Mouse (Mus musculus): Measurements from ENCODE around the gene Ttc12.

Gene Ttc12

DNA sequence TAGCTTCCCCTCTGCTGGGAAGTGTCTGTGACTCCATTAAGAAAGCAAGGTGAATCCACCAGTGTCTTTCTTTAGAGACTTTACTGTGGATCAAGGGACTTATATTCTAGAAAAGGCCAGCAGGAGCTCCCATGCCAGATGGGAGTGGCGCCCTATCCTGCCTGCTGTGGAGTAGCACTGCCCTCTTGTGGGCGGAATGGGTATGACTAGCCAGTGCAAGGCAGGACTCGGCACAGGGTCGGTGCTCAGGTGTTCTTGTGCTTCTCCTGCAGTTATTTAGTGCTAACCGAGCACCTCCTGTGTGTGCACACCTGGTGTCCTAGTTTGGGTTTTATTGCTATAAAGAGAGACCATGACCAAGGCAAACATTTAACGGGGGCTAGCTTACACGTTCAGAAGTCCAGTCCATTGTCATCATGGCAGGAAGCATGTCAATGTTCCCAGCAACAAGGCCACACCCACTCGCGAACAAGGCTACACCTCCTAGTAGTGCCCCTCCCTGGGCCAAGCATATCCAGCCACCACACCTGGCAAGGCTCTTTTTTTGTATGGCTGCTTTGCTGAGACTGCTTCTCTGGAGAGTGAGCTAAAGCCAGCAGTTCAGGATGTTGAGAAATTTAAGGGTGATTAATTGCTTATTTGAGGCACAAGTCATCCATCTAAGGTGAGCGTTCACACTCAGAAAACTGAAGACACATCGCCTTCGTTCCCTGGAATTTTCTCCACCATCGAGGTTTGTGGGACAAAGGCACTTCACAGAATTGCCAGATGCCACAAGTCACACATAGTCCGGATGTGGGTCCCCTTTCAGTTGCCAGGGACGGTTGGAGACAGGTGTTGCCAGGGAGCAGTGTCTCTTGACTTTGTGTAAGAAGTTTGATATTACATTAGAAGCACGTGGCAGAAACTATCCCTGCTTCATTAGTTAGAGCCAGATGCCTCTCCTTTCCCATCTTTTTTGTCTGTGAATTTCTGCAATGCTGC is 3.2 kb upstream of the Ttc12 start:
- peak; percentile 68 for DNase-seq (ENCODE audit: low read depth)

DNA sequence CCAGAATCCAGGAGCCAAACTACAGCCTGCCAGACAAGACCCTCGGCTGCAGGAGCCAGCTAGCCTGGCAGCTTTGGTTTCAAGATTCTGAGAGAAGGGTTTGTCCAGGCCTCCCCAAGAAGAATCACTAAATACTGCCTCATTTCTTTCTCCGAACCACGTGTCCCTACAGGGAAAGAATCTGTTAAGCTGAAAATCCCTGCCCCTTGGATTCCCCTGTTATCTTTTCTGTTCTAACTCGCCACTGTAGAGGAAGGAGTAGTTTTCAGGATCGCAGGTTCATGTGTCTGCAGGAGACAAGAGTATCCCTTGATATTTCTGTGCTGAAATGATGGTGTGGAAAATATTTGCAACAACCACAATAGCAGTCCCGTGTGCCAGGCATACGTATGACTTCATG is 2.2 kb upstream of the Ttc12 start:
- no peak for DNase-seq (ENCODE audit: low read depth)

DNA sequence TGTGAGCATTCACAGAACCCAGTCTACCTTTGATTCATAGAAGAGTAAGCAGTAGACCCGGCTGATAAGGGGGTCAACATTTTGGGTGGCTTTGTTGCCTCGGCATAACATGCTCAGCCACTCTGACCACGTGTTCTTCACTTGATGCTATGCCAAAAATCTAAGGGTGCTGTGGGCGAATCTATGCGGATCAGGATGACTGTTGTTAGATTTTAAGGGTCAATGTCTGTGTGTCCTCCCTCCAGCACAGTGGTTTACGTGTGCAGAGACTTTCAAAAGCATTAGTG is 1.6 kb upstream of the Ttc12 start:
- DNase-seq (ENCODE audit: low read depth) = no peak

DNA sequence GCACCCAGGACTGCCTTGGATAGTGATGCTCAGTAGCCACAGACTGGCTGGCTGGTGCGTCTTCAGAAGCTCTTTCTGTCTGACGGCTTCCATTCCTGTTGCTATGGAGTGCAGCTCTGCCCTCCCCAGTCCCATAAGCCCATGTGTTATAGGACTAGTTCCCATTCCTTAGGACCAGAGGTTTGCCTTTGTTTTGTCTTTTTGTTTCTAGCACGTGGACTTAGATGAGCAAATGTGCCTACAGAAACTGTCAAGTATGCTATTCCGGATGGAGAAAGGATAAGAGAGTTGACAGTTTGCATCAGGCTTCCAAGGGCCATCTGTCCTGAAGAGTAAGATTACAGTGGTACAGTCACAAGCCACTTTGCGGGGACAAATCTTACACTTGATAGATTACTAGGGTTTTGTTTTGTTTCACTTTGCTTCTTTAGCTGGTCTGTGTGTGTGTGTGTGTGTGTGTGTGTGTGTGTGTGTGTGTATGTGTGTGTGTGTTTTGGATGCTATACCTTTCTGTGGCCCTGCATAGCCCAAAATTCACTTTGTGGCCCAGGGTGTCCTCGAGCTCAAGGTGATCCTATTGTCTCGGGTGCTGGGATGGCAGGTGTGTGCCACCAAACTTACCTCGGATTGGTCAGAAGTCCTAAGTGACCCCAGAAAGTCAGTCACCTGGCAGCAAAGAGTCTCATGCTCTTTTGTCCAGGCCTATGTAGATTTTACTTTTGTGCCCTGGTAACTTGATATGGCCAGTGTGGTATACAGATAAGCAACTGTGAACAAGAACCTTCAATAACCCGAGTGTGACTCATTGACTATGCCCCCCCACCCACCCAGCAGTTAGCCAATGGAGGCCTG is 1.0 kb upstream of the Ttc12 start:
- peak; percentile 58 for DNase-seq (ENCODE audit: low read depth)

DNA sequence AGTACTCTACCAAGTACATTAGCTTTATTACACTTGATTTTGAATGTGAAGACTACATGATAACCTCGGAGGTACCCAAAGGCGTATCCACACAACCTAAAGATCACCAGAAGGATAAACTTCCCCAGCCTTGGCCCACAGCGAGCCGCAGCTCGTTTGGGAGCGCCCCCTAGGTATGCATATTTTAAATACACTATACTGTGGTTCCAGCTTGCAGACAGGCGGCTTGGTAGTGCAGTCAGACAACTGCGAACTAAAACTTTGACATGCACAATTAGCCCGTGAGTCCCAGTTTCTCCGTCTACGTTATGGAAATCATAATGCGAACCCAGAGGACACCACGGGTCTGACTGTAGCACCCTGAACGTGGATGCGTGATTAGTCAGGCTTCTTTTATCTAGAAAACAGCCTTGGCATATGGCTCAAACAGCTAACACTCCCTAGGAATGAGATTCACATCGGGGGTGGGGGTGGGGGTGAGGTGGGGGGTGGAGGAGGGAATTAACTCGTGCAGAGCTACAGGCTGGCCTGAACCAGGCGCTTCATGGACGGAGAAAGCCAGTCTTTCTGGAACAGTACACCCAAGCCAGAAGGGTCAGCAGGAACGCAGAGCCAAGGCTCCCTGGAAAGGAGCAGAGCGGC is 654 bp downstream of the Ttc12 start:
- no peak for DNase-seq (ENCODE audit: low read depth)

DNA sequence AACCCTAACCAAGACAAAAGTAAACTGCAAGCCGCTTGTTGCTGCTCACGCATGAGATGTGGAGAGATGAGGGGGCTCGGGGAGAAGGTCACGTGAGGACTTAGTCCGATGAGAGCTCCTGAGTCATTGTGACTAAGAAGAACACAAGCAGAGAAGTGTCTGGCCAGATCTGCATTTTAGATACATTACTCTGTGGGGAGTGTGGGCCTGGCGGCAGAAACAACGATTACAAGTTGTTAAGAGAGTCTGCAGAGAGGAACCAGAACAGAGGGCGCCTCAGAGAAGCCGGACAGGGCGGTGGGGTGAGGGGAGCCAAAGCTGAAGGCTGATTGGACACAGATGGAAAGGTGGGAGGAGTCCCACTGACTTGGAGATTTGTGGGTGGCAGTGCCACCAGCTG is 2.7 kb downstream of the Ttc12 start:
- peak; percentile 21 for DNase-seq (ENCODE audit: low read depth)

DNA sequence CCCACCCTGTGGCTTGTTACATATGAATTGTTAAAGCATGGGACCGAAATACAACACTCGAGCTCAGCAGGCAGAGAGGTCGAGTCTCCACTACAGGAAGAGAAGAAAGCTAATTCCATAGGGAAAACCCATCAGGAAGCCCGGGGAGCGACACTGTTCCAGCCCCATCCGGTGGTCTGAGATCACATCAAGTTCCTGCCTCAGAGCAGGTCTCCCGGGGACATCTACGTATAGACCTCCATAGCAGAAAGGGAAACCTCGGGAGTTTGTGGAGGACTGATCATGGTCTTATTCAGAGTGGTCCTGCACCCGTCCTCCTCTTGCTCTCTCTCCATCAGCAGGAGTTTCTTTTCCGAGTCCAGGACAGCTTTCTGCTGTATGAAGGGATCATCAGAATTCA is 13.9 kb downstream of the Ttc12 start:
- no peak for DNase-seq (ENCODE audit: low read depth)

DNA sequence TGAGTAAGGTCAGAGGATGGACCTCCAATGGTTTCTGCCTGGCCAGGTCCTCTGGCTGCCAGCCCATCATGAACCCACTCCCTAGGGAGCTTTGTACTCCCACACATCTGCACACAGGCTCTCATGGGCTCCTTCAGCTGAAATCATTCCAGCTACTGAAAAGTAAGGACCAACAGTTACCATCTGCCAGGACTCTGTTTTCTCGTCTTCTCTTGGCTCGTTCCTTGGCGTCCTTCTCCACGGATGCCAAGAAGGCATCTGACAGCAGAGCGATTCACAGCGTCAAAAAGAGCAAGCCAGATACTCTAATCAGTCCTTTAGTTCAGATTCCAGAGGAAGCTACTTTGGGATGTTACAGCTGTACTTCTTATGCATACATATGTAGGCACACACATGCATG is 15.1 kb downstream of the Ttc12 start:
- DNase-seq (ENCODE audit: low read depth) = no peak

DNA sequence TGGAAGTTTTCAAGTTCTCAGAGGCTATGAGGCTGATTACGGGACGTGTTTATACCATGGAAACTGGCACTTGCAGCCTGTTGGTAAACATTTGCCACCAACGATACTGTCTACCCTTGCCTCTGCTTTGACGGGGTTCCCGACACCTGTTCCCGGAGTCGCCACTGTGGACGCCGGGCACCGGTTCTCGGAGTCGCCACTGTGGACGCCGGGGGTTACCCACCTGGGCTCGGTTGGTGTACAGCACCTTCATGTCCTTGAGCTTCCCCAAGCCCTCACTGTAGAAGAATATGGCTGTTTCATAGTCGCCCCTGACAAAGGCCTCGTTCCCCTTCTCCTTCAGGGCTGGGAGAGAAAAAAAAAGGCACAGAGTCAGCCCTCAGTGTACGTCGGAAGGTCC is 16.0 kb downstream of the Ttc12 start:
- no peak for DNase-seq (ENCODE audit: low read depth)

DNA sequence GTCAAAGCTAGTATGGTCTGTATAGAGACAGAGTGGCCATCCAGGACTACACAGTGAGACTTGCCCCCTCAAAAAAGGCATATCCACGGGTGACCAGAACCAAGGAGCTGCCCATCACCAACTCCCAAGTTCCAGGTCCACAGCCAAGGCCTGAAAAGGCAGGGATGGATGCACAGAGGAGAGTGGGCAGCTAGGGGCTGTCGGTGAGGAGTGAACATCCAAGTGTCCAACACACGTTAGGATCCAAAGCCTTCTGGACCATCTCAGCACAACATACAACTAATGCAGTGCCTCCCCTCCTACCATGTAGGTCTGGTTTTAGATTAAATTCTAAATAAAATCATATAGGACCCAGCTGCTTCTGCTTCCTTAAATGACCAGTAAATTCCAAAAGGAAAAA is 29.9 kb downstream of the Ttc12 start:
- DNase-seq (ENCODE audit: low read depth) = no peak

DNA sequence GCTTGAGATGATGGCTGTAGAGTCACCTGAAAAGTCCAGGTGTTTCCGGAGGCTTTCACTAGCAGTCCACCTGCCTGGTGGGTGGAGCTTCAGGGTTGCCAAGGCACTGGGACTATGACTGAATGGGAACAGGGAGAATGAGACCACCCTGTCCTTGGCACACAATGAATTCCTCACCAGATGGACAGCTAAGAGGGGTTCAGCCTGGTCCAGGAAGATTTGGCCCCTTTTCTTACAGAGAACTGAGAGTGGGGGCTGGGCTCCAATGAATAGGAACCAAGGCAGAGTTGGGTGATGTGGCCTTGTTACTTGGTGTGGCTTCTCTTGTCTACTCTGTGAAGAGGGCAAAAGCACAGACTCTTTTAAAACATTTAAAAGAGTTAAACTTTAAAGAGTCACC is 33.6 kb downstream of the Ttc12 start:
- DNase-seq (ENCODE audit: low read depth) = no peak

DNA sequence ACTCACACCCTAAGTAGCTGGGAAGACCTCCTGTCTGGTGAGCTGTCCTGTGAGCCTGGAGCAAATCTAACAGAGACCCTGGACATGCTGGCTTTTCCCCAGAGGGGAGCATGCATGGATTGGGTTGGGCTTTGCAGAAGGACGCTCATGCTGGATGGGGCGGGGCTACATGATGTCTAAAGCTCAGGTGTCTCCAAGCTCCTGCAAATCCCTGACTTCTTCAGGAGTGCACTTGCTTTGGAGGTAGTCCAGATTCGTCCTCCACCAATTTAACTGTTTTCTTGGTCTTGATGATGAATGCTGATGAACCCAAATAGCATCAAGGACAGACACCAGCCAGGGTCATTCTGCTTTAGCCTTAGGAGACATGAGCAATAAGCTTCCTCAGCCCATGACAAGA is 35.5 kb downstream of the Ttc12 start:
- DNase-seq (ENCODE audit: low read depth) = no peak

DNA sequence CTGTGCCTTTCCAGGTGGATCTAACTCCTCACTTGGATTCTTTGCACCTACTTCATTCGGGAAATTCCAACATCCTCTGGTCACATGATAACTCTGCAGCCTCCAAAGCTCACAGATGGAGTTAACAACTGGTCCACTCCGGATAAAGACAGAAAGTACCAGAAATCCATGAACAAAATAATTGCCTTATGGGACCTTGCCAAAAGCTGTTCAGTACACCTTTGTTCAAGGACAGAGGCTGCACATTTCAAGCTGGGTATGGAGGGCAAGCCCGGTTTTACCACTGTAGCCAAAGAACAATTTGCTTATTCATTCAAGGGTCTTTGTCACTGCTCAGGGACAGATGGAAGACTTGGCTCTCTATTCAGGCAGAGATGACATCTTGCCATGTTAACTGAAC is 43.4 kb downstream of the Ttc12 start:
- no peak for DNase-seq (ENCODE audit: low read depth)

DNA sequence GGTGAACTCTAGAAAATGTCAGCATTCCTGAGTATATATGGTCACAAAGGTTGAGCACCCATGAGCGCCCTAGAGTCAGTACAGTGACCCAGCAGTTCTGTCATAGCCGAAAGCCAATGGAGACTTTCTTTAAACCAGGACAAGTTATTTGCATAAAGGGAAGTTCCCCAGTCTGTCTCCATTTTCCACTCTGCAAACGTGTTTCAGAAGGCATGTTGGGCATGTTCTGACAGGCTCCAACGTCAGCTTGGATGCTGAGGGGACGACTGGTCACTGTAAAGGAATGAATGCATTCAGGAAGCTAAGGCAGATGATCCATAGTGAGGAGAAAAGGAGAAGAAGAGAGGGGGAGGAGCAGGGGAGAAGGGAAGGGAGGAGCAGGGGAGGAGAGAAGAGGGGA is 58.5 kb downstream of the Ttc12 start:
- peak; percentile 1 for DNase-seq (ENCODE audit: low read depth)

DNA sequence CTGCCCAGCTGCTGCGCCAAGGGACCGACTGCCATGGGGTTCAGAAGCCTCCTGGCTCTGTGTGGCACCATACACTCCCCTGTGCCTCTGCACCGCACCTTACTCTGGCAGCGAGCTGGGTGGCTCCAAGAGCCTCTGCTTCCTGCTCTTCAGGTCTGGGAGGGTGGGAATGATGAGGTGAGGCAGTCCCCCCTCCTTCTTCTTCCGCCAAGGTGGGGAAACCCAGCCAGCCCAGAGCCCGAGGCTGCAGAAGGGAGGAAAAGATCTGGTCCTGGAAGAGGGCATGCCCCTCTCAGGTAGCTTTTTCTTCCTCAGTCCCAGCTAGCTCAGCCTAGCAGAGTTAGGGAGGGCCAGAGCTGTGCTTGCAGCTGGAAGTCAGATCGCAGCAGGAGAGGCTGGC is 59.1 kb downstream of the Ttc12 start, which contains the start of gene Ankk1:
Gene Ankk1, minus strand, starts transcription at position 101 of the 400 bp plus-strand sequence.
- DNase-seq (ENCODE audit: low read depth) = no peak

DNA sequence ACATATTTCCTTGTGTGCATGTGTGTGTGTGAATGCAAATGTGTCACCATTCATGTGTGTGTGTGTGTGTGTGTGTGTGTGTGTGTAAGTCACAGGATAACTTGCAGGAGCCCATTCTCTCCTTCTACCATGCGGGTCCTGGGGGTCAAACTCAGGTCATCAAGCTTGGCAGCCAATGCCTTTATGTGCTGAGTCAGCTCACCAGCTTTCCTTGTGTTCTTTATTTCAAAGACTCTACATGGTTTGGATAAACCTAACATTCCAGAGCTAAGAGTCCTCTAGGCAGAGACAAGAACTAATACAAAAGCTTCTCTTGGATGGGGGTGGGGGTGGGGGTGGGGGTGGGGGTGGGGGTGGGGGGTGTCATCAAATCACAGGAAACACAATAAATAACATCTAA is 60.4 kb downstream of the Ttc12 start:
- no peak for DNase-seq (ENCODE audit: low read depth)

DNA sequence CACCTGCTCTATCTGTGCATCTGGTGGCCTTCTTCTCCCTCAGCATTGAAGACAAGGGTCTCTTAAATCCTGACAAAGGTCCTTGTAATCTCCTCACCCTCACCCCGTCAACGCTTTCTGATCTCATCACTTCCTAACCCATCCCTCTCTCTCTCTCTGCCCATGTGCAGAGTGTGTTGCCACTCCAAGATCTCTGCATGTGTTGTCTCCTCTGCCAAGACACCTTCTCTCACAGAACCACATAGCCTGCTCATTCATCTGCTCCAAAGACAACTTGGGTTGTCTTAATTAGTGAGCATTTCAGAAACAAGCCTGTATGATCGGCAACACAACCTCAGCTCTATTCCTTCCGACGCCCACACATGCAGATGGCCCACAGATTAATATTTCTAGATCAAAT is 62.2 kb downstream of the Ttc12 start:
- no peak for DNase-seq (ENCODE audit: low read depth)

DNA sequence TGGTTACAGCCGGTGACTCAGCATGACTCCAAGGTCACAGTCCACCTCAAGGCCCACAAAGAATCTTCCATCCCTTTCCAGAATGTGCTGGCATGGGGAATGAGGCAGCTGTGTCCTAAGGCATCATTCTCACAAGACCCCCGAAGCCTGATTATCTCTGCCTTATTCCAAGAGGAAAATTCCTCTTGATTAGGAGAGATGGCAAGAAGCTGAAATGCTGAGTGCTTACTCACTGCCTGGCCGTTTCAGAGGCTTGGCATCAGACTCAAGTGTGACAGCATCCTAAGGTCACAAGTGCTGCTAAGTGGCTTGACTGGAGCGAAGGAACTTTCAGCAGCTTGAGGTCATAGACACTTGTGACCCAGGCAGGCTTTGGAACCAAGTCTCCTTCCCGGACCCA is 75.4 kb downstream of the Ttc12 start:
- peak; percentile 12 for DNase-seq (ENCODE audit: low read depth)

DNA sequence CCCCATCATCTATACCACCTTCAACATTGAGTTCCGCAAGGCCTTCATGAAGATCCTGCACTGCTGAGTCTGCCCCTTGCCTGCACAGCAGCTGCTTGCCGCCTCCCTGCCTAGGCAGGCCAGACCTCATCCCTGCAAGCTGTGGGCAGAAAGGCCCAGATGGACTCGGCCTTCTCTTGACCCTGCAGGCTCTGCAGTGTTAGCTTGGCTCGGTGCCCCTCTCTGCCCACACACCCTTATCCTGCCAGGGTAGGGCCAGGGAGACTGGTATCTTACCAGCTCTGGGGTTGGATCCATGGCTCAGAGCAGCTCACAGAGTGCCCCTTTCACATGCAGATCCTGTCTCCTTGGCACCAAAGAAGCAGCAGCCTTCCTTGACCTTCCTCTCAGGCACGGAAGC is 79.0 kb downstream of the Ttc12 start:
- no peak for DNase-seq (ENCODE audit: low read depth)

DNA sequence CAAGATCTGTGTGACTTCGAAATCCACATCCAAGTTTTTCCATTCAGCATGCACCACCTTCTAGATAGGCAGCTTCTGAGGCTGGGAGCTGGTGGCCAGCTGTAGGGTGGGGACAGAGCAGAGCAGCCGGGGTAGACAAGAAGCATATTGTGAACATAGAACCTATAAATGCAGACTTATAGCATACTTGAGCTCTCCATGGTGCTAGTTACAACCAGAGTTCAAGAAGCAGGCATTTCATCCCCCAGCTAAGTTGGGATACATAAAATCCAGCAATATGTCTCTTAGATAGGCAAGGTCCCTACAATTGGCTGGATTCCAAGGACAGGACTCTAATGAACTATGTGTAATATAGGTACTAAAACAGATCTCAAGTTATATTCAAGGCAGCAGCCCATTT is 82.3 kb downstream of the Ttc12 start:
- peak; percentile 1 for DNase-seq (ENCODE audit: low read depth)

DNA sequence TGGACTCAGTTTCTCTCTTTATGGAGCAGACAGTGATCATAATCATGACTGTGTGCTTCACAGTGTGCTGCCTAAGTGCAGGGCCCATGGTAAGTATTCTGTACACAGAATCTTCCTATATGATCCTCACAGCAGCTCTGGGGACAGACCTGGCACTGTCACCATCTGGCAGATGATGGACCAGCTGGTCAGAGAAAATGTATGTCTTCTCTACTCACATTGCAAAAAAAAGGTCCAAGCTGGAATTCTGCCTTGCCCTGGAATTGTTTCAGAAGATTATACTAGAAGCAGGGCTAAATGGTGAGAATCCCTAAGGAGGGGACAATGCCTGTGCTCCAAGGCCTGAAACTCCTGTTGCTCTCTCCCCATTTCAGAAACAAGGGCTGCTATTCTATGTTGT is 90.0 kb downstream of the Ttc12 start:
- DNase-seq (ENCODE audit: low read depth) = no peak

DNA sequence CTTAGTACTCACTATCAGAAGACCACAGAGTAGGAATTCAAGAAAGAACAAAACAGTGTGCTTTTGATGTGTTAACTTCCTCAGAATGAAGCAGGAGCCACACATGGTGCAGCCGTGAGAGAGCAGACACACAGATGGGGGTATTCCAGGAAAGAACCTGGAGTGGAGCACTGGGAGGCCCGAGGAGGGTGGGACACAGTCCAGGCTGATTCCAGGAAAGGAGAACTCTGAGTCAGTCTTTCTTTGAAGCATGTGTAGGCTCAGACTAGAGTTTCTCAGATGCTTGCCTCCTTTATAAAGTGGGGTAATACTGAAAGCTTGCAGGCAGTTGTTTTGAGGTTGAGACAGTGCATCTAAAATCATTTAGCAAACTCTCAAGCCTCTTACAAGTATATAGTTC is 93.8 kb downstream of the Ttc12 start:
- DNase-seq (ENCODE audit: low read depth) = no peak

Data from 416B (cell line).